Mouse (Mus musculus): Measurements from ENCODE around the gene Pde1c.

Pde1c gene

GRCm38 (mm10) chr6:56098427-56098826 is 470.5 kb downstream of the Pde1c start:
- no peak for DNase-seq (ENCODE audit: low read depth, low spot score)

DNA sequence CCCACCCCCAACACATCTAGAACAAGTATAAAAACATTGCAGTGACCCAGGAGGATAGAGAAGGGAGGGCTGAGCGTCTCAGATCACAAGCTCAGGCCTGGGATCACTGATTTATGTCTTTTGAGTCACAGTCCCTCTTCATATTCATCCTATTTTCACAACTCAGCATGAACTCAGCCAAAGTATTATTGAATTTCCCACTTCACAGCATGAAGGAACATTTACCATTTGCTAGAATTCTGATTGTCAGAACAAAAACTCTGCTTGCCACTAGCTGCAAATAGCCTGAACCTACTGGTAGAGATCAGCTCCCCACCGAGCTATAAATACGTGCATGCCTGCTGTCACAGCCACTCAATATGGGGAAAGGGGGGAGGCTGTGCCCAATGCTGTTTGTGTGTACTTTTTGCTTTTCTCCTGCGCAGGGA is 492.5 kb downstream of the Pde1c start:
- DNase-seq (ENCODE audit: low read depth, low spot score) = no peak

DNA sequence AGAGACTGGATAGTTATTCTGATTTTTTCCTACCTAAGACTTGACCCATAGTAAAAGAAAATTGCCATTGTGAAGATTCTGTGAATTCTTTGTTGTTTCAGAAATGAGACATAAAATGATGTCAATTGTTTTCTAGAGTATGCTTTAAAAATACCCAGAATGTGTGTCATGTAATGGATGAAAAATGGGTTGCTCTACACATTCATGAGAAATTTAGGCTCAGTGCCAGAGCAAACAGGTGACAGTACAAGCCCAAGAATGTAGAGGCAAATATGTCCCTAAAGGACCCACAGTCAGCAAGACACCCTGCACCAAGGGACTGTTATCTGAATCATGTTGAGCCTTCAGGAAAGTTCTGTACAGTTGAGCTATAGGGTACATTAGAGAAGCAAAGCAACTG is 500.4 kb downstream of the Pde1c start:
- no peak for DNase-seq (ENCODE audit: low read depth, low spot score)

- no peak for DNase-seq (ENCODE audit: low read depth, low spot score)
These were observed 502.1 kb downstream of the Pde1c start for GRCm38 (mm10) chr6:56066632-56067282.

DNA sequence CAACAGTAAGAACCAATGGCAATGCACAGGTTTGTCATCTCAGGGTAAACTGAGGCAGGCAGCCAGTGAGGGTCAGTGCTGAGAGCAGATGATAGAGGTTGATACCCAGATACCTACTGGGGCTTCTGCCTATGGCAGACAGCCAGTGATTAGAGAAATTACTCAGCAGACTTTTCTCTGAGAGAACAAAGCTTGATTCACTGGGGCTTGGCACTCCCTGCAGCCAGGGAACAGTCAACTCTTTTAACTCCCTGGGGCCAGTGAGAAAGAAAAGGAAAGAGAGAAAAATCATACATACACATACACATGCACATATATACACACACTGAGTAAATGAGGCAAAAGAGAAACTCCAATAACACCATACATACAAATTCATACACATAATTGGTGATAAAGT is 505.2 kb downstream of the Pde1c start:
- no peak for DNase-seq (ENCODE audit: low read depth, low spot score)

GRCm38 (mm10) chr6:56049104-56049503 is 519.8 kb downstream of the Pde1c start:
- DNase-seq (ENCODE audit: low read depth, low spot score) = no peak

GRCm38 (mm10) chr6:56048580-56048979 is 520.3 kb downstream of the Pde1c start:
- DNase-seq (ENCODE audit: low read depth, low spot score) = no peak

- no peak for DNase-seq (ENCODE audit: low read depth, low spot score)
These were observed 524.2 kb downstream of the Pde1c start for GRCm38 (mm10) chr6:56044716-56045115.

GRCm38 (mm10) chr6:56044270-56044669 is 524.6 kb downstream of the Pde1c start:
- no peak for DNase-seq (ENCODE audit: low read depth, low spot score)

DNA sequence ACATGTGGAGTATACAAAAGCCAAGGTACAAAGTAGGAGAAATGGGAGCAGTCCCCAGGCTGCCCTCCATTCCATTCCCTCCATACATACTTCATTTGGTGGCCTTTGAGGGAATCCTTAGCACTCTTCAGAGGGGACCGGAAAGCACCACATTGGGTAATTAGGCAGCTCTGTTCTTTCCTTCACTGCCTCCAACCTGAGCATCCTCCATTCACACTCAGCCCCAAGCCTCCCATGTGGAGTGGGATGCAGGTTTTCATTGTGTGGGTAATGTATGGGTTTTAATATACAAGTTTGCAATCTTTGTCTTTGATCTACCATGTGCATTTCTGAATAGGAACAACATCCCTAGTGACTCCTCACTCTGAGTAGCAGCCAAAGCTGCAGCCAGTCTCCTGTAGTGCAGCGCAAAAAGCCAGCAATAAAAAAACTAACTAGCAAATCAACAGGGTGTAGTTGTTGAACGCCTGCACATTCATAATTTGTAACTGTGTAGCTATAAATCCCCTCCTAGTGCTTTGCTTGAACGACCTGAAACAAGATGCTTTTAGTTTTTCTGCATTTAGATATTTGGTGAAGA is 529.3 kb downstream of the Pde1c start:
- DNase-seq (ENCODE audit: low read depth, low spot score) = no peak

DNA sequence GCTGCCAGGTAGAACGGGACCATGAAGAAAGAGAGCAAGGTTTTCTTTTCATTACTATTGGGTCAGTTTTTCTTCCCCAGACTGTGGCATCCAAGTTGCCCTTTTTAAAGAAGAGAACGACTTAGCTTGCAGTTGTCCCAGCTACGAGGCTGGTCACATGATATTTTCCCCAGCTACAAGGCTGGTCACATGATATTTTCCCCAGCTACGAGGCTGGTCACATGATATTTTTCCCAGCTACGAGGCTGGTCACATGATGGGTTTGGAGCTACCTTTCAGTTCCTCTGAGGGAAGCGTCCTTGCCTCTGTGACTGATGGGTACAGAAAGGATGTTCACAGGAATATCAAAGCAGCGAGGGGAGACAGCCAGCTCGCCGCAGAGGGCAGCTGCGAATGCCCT is 533.8 kb downstream of the Pde1c start:
- DNase-seq (ENCODE audit: low read depth, low spot score) = no peak

DNA sequence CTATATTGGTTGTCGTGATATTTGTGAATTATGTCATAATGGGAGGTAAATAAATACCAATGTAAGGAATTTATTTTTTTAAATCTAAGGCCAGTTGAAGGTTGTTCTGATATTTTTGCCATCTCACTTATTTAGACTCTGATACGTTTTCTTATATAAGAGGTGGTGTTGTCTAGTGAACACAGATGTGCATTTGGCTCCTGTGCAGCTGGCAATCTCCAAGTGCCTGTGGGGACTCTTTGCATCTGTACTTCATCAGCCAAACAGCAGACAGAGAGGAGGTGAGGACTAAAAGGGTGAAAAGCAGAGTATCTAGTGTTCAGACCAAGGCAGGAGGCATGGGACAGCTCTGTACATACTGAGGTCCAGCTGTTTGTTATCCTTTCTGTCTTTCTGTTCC is 536.7 kb downstream of the Pde1c start:
- no peak for DNase-seq (ENCODE audit: low read depth, low spot score)

DNA sequence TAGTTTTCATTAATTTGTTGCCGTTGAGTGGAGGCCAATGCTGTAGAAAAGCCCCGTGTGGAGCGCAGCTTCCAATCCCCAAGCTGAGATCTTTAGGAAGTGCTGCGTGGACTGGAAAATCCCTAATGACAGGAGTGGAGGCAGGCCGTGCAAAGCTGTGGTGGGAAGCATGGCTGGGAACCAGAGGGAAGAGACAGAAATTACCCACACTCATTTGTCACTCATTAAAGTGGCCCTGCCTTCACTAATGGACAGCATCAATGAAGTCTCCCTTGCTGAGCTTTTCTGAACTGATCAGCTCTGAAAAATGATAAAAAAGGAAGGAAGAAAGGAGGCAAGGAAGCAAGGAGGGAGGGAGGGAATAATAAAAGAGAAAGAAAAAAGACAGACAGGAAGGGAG is 538.9 kb downstream of the Pde1c start:
- no peak for DNase-seq (ENCODE audit: low read depth, low spot score)

- no peak for DNase-seq (ENCODE audit: low read depth, low spot score)
These were observed 540.9 kb downstream of the Pde1c start for GRCm38 (mm10) chr6:56027966-56028365.

DNA sequence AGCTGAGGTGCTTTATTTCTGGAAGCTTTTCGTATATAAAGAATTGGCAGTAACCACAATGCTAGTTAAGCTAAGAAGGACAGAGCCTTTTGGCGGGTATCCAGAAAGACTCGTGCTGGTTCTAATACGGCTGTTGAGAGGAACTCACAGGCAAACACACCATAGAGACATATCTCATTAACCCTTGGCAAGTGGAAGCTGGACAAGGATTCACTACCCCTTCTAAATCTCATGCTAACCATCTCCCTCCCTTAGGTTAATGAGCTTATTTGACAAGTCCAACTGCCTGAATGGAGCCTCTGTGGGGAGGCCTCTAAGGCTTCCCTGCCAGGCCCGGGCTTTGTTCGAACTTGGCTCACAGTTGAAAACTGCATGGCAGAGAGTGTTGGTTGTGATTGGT is 541.6 kb downstream of the Pde1c start:
- DNase-seq (ENCODE audit: low read depth, low spot score) = no peak

GRCm38 (mm10) chr6:56025533-56025932 is 543.4 kb downstream of the Pde1c start:
- DNase-seq (ENCODE audit: low read depth, low spot score) = no peak

Measured in c-Kit-negative CD71-positive TER-119-positive erythroid progenitor cells, embryonic 14.5 days (primary cell).